Mouse (Mus musculus) right cerebral cortex, postnatal 25 days (tissue): ENCODE data around the gene Olfr1370.
A peak's percentile ranks its signal among the peaks of the same experiment; 100 is the strongest.
"Not testable (repeated sequence)": the region's sequence is repeated elsewhere in the genome, so short reads cannot be mapped to it uniquely, and the experiment has no call there.

ENCODE experiments used
- DNase-seq: peaks from one replicate; pipeline ENCODE4 v3.0.0; 2022

Olfr1370 gene

DNA sequence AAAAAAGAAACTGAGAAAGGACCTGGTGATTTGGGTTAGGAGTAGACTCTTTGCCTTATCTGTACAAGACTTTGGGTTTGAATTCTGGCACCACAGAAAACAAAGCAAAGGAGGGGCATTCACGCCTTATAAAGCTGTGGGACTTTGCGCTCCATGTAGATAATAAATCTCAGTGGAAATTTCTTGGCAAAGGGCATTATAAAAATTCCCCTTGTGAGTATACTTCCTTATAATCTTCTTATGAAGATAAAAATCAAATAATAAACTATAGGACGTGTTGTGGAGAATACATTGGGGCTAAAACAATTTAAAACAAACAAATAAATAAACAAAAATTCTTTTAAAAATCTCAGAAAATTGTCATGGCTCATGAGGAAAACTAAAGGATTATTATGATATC is at the start of gene Olfr1370:
TSS of gene Olfr1370 (minus strand) at position 101 of the 400 bp plus-strand sequence.
- no peak for DNase-seq

DNA sequence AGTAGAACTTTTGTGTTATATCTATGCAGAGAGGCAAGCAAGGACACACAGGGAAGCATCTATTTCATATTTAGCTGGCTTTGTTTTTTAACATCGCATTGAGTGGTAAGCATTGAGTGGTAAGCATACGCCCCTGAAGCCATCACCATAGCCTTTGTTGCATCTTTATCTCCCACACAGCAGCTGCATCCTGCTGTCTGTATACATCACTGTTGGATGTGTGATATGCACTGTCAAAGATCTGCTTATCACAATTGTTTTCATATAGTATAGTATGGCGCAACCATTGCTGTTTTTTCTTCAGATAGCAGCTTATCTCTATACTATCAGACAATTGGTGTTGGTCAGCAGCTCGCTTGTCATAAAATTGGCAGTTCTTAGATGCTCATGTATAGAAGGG is 39.4 kb upstream of the Olfr1370 start:
- no peak for DNase-seq

DNA sequence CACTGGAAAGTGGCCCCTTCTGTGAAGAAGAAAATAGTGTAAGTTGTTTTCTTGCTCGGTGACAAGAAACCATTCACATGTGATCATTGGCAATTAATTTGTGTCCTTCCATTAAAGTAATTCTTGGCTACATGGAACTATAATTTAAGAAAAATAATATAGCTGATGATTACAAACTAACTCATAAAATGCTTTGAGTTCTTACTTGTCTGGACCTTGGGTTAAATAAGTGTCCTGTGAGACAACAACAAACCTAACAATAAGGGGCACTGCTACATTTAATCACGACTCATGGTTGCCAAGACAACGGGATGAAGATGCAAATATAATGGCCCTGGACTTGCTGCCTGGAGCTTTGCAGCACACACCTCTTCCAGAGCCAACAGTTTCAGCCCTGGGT is 36.4 kb upstream of the Olfr1370 start, which contains the start of gene Olfr1369-ps1:
TSS of gene Olfr1369-ps1 (plus strand) at position 301 of the 400 bp plus-strand sequence.
- not testable (repeated sequence) for DNase-seq

DNA sequence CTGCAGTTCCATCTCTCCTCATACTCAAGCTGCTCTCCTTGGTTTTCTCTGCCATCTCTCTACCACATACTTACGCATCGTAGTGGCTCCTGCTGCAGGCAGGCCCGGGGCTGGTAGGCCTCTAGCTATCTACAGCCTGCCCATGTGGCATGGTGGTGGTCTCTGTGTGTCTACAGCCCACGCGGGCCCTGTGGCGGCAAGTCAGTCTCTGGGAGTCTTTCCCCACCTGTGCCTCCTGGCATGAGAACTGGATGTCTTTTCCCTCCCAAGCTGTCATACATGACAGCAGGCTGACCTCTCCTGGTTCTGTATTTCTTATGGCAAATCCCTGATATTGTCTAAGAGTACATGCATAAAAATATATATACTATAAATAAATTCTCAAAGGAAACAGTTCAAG is 35.7 kb upstream of the Olfr1370 start:
- no peak for DNase-seq

DNA sequence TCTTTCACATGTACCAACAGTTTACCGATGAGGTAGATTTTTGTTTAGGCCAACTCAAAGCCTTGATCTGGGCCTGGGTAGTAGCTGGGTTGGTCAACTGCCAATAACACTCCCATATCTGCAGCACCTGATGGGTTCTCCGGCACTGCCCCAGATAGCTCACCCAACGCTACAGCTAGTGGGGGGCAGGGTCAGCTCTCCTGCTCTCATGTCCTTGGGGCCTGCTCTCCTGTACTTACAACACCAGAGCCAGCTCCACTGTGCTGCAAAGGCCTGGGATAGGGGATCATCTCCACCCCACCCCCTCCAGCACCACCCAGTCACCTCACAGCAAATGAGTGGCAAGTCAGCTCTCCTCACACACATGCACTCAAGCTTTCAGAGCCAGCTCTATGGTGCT is 35.0 kb upstream of the Olfr1370 start:
- no peak for DNase-seq

DNA sequence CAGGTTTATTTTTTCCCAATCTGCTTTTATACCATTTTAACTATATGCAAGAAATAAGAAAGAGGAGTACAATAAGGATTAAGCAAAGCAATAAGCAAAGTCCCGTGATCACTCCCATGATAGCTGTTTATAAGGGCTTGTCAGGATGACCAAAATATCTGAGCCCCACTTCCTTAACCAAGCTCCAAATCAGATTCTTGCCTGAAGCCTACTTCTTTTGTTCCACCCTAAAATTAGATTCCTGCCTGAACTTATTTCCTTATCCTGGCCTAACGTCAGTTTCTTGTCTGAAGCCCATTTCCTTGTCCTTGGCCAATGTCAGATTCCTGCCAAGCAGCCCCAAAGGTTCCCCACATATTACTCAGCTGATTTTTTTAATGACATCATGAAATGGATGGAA is 7.9 kb upstream of the Olfr1370 start:
- DNase-seq = no peak

DNA sequence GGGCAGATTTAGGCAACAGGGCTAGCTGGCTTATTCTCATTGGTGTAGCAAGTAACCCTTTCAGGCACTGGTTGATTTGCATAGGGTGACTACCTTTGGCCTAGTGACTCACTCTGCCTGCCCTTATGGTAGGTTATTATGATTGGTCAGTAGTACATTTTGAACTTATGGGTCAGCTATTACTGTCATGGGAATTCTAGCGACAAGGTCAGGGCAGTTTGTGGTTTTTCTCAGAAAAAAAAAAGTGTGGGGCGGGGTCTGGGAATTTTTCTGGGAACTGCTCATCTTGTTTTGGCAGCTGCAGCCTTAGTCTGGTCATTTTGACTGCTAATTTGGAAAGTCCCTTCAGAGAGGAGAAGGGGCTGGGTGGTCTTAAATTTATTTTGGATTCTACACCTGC is 8.7 kb downstream of the Olfr1370 start:
- no peak for DNase-seq

DNA sequence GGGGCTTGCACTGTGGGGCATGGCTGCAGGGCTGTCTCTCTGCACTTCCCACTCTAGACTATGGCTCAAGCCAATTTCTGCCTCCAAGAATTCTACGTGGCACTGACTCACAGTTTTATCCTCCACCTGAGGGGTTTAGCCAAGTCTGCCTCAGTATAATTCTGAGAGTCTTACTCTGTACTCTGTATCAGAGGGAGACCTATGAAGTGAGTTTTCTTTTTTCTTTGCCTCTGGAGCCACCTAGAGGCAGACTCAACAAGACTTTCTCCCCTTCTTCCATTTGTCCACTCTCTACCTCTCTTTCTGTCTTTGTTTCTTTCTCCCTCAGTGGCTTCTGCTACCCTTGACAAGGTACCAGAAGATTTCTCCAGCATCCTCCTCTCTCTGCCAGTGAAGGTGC is 24.6 kb downstream of the Olfr1370 start:
- DNase-seq = no peak

DNA sequence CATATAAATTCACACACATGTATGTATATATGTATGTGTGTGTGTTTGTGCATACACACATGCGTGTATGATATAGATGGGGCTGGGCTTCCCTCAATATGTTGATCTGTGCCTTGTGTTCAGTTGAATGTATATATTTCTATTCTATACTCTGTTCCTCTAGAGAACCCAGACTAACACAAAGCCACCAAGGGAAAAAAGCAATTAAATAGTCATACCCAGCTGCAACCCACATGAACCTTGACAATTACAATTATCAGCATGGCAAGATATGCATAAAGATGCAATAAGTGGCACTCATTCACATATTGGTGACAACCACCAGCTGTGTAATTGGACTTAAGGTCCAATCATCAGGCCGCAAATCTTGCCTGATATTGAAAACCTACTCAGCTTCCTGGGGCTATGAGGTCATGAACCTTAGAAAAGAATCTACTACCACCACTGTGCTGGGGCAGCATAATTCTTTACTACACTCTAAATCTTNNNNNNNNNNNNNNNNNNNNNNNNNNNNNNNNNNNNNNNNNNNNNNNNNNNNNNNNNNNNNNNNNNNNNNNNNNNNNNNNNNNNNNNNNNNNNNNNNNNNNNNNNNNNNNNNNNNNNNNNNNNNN is 34.1 kb downstream of the Olfr1370 start:
- DNase-seq = no peak

DNA sequence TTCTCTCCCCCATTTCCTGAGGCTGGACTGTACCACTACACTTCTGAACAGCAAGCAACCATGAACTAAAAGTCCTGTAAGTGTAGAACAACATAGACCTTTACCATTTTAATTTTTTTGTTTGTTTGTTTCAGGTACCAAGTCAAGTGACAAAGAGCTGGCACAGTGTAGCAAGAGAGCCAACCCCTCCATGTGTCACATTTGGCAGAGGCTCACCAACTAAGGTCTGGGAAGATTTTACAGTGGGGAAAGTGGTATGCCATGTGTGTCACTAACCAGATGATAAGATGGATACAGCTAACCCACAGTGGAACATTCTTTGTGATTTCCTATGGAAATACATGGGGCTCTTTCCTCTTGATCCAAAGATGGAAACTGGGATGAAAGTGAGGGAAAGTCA is 38.8 kb downstream of the Olfr1370 start:
- no peak for DNase-seq

DNA sequence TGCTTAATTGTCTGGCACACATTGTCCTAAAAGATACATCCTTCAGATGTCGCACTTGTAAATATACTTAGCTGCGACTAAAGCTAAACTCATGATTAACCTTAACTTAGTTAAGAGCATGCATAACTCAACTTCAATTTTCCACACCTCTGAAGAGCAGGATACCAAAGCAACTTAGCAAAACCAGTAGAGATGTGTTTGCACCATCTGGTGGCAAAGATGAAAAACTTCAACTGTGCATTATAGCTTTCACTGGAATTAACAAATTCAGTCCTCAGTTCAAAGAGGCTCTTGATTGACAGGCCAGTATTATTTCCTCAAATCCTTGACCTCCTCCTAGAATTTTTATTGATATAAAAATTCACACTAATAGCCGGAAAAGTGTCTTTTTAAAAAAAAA is 39.7 kb downstream of the Olfr1370 start:
- no peak for DNase-seq

DNA sequence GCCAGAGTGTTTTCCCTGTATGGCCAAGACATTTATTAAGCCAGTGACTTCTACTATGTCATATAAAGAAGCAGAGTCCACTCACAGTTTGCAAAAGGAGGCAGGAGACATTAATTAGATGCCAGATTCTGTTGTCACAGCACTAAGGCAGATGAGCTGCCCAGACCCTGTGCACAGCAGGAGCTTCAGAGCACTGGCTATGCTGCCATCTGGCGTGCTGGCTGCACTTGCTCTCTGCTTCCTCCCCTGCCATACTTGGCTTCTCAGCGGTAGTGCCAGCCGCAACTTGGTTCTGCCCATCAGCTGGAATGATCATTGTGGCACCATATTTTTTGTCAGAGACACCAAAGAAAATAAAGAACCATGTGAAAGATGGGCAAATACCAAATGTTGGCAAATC is 41.6 kb downstream of the Olfr1370 start:
- peak; percentile 25 for DNase-seq

DNA sequence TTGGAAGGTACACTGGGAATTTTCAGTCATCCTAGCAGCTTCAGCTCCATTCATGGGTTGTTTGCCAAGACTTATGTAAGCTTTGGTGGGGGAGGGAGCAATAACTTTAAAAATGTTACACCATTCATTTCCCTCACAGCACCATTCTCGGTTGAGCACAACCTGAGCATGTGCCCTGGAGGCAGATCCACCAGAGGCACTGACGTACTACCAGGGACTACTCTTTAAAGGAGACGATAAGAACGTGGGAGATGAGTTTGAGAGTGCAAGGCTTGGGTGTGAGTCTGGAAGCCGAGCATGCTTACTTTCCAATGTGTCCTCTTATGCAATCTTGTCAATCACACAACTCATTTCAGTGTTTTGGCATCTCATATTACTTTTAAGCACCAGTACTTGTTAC is 49.9 kb downstream of the Olfr1370 start:
- DNase-seq = no peak
